Comparison of ENCODE assay signal across 24 mouse cellular contexts in genomic region chr16:44965428-44965827, GRCm38 (mm10). TPM values are rescaled to one million over a fixed set of nuclear protein-coding genes. Genes with fewer than 3 reads are reported as not detected.
DNase-seq lines count a peak whose midpoint lies in the region; ATAC-seq and TF ChIP-seq lines count a peak whose summit lies in the region.
"Had no signal": no experiment of that assay in that cellular context is flagged by ENCODE, and none has a peak within 500 bp of the region (broad histone marks: within the 10 kb centered on the region; RNA-seq: fewer than 3 reads in every experiment).

No protein-coding gene starts in this region.

- ATAC-seq in heart, embryonic 13.5 days (ENCODE audit: extremely low read depth, insufficient number of reproducible peaks, low FRiP score, low TSS enrichment): no peak
- ATAC-seq in granulocyte monocyte progenitor cell, adult 5-6 weeks (replicated peaks; ENCODE audit: poor library complexity, severe bottlenecking): no peak
- ATAC-seq: Patski had no signal

- peak overlapping the region; percentile 27 for H3K4me2 ChIP-seq in heart, embryonic 13.5 days
- H3K4me2 ChIP-seq: embryonic facial prominence, embryonic 15.5 days; hindbrain, embryonic 15.5 days; neural tube, embryonic 12.5 days had no signal

- no peak overlapping the region for H3K4me3 ChIP-seq in heart, embryonic 13.5 days
- no peak overlapping the region for H3K4me3 ChIP-seq in embryonic fibroblast, embryonic 13.5 days (ENCODE audit: insufficient read depth, low read length)
- H3K4me3 ChIP-seq: embryonic facial prominence, embryonic 15.5 days; hindbrain, embryonic 15.5 days; limb, embryonic 10.5 days; megakaryocyte, embryonic 14.5 days; neural tube, embryonic 12.5 days had no signal

- no peaks in the 10 kb centered on the region for H3K9me3 ChIP-seq in heart, embryonic 13.5 days
- H3K9me3 ChIP-seq: embryonic facial prominence, embryonic 15.5 days; hindbrain, embryonic 15.5 days; limb, embryonic 10.5 days; megakaryocyte, embryonic 14.5 days; neural tube, embryonic 12.5 days had no signal

- H3K27ac ChIP-seq in heart, embryonic 13.5 days (replicated peaks): peak overlapping the region; percentile 78
- H3K27ac ChIP-seq in embryonic fibroblast, embryonic 13.5 days (ENCODE audit: insufficient read depth, low read length): peak overlapping the region; percentile 44; the same call in 1 of the 2 replicates
- H3K27ac ChIP-seq: embryonic facial prominence, embryonic 15.5 days; hindbrain, embryonic 15.5 days; limb, embryonic 10.5 days; liver, embryonic 14.5 days; neural tube, embryonic 12.5 days had no signal

- H3K27me3 ChIP-seq in heart, embryonic 13.5 days (replicated peaks): no peaks in the 10 kb centered on the region
- H3K27me3 ChIP-seq: embryonic facial prominence, embryonic 15.5 days; hindbrain, embryonic 15.5 days; neural tube, embryonic 12.5 days; Patski had no signal

- peaks cover 15% of the 10 kb centered on the region for H3K4me1 ChIP-seq in heart, embryonic 13.5 days
- H3K4me1 ChIP-seq in embryonic fibroblast, embryonic 13.5 days (ENCODE audit: control insufficient read depth, insufficient read depth, low read length): no peaks in the 10 kb centered on the region
- H3K4me1 ChIP-seq: embryonic facial prominence, embryonic 15.5 days; hindbrain, embryonic 15.5 days; limb, embryonic 10.5 days; neural tube, embryonic 12.5 days had no signal

- H3K9ac ChIP-seq in heart, embryonic 13.5 days: no peak overlapping the region
- H3K9ac ChIP-seq: embryonic facial prominence, embryonic 15.5 days; hindbrain, embryonic 15.5 days; liver, embryonic 14.5 days; neural tube, embryonic 12.5 days had no signal

- H3K36me3 ChIP-seq in heart, embryonic 13.5 days: no peaks in the 10 kb centered on the region
- H3K36me3 ChIP-seq: embryonic facial prominence, embryonic 15.5 days; hindbrain, embryonic 15.5 days; limb, embryonic 10.5 days; neural tube, embryonic 12.5 days had no signal

- DNase-seq in heart, adult 8-10 months (ENCODE audit: low spot score): no peak
- DNase-seq in 416B (ENCODE audit: low read depth) (peak; percentile 35), MN1 (ENCODE audit: low spot score) (no peak)
- DNase-seq in CD4-positive, CD25-positive, alpha-beta regulatory T cell, adult 2 months (ENCODE audit: low read depth, low spot score): peak; percentile 62
- no peak for DNase-seq in cerebellum, adult 11 months
- DNase-seq: cerebellum, adult 9-10 months; embryo, embryonic 11 days; kidney, adult 18-20 months; lung, postnatal 10 days had no signal

- WGBS in heart, embryonic 13.5 days: 75% methylated on average over 8 of the region's 8 CpGs

- no peak for TF ChIP-seq POLR2A in embryonic fibroblast, embryonic 13.5 days (IDR thresholded peaks at IDR 0.05; ENCODE audit: low read depth, low read length)

- TF ChIP-seq CTCF in embryonic fibroblast, embryonic 13.5 days (IDR thresholded peaks at IDR 0.05; ENCODE audit: borderline replicate concordance, insufficient read depth, low read length): no peak

RNA-seq across cellular contexts. Expression of gene Cd200r3, which starts 21.9 kb away (rescaled TPM):
- 0.15 and 0.27 TPM in 2 replicates for polyA plus RNA-seq in heart, embryonic 13.5 days (2015; fragmentation: Nextera tagmentation; extraction: Ambion mirVana)
- total RNA-seq in heart, adult 8-10 months (2022): not detected
- polyA plus RNA-seq in embryonic fibroblast, embryonic 13.5 days (2011; ENCODE audit: insufficient read length, low read depth, missing spikeins): not detected in 2 replicates
- 3.1 TPM in 1 of 2 replicates, not detected in the other for total RNA-seq in granulocyte monocyte progenitor cell, adult 5-6 weeks (2014; fragmentation: Nextera tagmentation)
- 1.5 and 1.9 TPM in 2 replicates for total RNA-seq in granulocyte monocyte progenitor cell, adult 5-6 weeks (2017)
- total RNA-seq: layer of hippocampus, adult 8-10 months; left cerebral cortex, adult 18-20 months; midbrain, postnatal 0 days had no signal
- polyA plus RNA-seq: forebrain, embryonic 11.5 days; gonadal fat pad, adult 2 months; limb, embryonic 10.5 days; midbrain, postnatal 0 days; neural tube, embryonic 12.5 days; Patski had no signal

Comparison
In these comparisons a context has a peak if more than half of its experiments do, and no peak if none do; other contexts are left out.
1. DNase-seq: peak in 416B (single experiment) and CD4-positive, CD25-positive, alpha-beta regulatory T cell, adult 2 months (single experiment); none in heart, adult 8-10 months (single experiment), MN1 (single experiment) and cerebellum, adult 11 months (single experiment).